Mouse (Mus musculus): ENCODE measurements at regions not wholly inside any gene's neighbourhood (a gene's known extent, or its start where the extent isn't known, plus 50 kb on each side); places are given as distances from the start of the nearest gene placed in this dataset.

DNA sequence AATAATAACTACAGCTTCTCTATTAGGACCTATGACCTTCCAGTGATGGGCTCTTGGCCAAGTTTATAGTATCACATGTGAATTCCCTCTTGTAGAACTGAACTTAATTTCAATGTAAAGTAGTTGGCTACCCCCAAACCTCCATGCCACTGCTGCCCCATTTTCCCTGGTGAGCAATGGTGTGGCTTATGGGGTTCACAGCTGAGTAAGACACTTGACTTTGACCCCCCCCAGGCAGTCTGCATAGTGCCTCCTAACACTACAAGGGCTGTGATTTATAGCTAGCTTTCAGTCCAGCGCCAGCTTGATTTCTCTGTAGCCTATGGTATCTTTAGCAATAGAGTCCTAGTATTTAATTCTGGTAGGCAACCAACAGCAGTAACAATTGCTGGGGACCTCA is 113.1 kb downstream of the Mis18a start:
- DNase-seq (ENCODE audit: low spot score): no peak

- DNase-seq (ENCODE audit: low spot score): no peak
Measured at GRCm38 (mm10) chr16:90610097-90610808, 117.0 kb downstream of the Mis18a start.

DNA sequence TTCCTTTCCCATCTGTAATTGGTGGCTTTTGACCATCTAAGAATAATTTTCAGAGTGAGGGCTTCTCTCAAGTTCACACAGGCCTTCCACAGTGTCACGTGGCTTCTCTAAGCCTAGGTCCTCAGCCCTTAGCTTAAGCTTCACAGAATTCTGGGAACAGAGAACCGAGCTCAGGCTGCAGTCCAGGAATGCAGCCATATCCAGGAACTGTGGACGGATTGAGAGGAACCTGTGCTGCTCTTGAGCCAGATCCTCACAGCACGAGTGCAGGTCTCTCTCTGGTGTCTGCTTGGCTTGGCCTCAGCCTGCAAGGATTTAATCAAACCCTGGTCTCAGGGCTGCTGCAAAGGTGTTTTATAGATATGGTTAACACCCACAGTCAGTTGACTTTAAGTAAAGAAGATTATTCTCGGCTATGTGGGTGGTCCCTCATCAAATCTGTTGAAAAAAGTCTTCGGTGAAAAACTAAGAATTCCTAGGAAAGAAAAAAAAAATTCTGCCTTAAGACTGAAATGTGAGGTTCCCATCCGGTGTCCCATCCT is 127.8 kb downstream of the Mis18a start:
- no peak for DNase-seq (ENCODE audit: low spot score)

DNA sequence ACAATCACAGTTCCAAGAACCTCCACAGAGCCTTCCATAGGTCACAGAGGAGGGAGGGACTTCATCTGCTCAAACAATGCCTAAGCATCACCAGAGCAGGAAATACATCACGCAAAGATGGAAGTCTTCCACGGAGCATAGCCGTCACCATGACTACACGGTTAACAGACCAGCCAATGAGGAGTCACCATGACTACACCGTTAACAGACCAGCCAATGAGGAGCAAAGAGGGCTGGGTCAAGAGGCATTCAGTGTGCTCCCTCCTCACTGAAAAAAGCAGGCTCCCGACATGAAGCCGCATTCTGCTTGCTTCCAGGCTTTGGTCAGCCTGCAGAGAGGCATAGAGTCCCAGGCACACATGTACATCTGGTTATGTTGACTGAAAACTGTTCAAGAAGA is 128.5 kb downstream of the Mis18a start:
- DNase-seq (ENCODE audit: low spot score): no peak

DNA sequence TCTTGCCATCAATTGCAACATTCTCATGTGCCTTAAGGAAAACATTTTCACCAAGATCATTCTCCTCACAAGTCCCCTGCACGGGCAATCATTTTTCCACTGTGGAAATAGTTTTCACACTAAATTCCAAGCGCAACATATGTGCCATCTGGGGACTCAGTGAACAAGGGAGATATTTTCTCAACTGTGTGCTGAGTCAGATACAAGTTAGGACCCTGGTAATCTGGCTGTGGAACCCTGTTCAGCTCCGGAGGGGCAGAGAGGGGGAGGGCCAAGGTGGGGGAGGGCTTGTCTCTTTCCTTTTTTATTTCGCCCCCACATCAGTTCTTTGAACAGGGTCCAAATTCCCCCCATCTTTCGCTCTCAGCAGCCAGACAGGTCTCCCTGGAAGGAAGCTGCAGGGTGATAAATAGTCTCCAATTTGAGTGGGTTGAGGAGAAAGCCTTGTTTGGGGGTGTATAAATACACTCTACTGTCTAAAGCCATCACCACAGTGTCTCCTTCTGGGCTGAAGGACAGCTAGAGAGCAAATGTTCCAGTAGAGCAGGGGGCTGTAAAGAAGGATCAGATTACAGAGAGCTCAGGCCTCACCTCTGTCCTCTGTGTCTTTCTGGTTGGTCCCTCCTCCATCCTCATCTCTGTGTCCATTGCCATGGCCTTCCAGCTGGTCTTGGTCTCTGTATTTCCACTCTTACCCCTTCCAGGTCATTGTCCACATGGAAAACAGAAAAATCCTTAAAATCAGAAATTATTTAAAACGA is 134.3 kb downstream of the Mis18a start:
- no peak for DNase-seq (ENCODE audit: low spot score)

GRCm38 (mm10) chr16:90585171-90585570 is 142.0 kb downstream of the Mis18a start:
- no peak for DNase-seq (ENCODE audit: low spot score)

DNA sequence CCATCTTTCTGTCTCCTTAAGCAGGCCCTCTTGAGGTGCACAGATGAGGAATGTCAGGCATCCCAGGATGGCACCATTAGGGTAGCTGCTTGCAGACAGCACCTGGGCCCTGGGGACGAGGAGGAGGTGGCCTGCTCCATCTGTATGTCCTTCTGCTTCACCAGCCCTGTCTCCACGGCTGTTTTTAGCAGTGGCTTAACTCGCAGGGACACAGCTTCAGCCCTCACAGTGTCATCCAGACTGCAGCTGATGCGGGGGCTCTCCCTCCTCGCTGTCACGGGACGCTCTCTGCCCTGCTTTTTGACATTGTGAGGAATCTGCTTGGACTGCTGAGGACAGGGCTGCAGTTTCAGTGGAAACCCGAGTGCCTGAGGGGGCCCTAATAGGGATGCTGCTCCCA is 146.8 kb downstream of the Mis18a start:
- DNase-seq (ENCODE audit: low spot score): no peak

- DNase-seq (ENCODE audit: low spot score): no peak
Measured at GRCm38 (mm10) chr16:90571107-90571506, 156.1 kb downstream of the Mis18a start.

DNA sequence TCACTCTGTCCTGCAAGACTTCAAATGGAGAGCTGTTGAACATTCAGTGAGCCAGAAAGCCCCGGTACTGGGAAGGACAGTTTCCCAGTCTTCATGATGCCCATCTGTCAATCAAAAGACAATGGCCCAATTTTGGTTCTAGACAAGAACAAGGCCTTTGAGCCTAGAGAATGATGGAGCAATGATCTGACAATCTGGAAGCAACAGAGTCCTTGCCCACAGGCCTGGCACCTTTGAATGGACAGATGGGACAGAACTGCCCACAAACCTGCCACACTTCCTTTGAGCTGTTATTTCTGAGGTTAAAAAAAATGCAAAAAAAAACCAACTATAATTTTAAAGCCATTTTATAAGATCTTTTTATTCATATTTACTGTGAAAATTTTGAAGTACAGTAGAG is 157.4 kb downstream of the Mis18a start:
- no peak for DNase-seq (ENCODE audit: low spot score)

GRCm38 (mm10) chr16:90565182-90565581 is 162.0 kb downstream of the Mis18a start:
- DNase-seq (ENCODE audit: low spot score): peak; percentile 55

DNA sequence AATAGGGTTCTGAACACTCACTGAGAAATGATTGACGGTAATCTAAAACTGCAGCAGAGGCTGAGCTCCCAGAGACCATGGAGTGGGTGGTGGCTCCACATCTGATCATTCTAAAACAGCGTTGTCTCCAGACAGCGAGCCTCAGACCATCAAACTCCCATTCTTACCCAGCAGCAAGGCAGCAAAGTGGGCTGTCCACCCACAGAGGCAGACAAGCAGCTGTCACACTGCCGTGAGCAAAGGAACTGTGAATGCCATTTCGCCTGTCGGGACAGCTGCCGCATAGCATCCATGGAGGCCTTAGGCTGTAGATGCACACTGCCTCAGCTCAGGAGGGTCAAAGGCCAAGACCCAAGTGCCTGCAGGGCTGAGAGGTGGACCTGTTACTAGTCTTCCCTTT is 167.3 kb downstream of the Hunk start:
- DNase-seq (ENCODE audit: low spot score): no peak

- no peak for DNase-seq (ENCODE audit: low spot score)
Measured at GRCm38 (mm10) chr16:90551041-90551440, 165.2 kb downstream of the Hunk start.

GRCm38 (mm10) chr16:90550058-90550795 is 164.4 kb downstream of the Hunk start:
- no peak for DNase-seq (ENCODE audit: low spot score)

Measured in MN1 (cell line).